Mouse (Mus musculus): ENCODE data around the gene Pfn5.
"Not testable (repeated sequence)": the region's sequence is repeated elsewhere in the genome, so short reads cannot be mapped to it uniquely, and the experiment has no call there.

Pfn5 gene

GRCm38 (mm10) chrX:95557887-95558286, at the start of gene Pfn5, which contains the start of gene Asb12:
TSS of gene Pfn5 (plus strand) at chrX:95558104.
TSS of gene Asb12 (minus strand) at chrX:95557987.
- DNase-seq, result no peak

GRCm38 (mm10) chrX:95523883-95524282, 34.0 kb upstream of the Pfn5 start:
- no peak for DNase-seq

- DNase-seq, result no peak
Measured at GRCm38 (mm10) chrX:95525166-95525565, 32.7 kb upstream of the Pfn5 start.

GRCm38 (mm10) chrX:95535493-95535892, 22.4 kb upstream of the Pfn5 start:
- not testable (repeated sequence) for DNase-seq

GRCm38 (mm10) chrX:95554321-95554720, 3.6 kb upstream of the Pfn5 start:
- DNase-seq, result no peak

- no peak for DNase-seq
Measured at GRCm38 (mm10) chrX:95600609-95601008, 42.7 kb downstream of the Pfn5 start.
